Mouse (Mus musculus) hindbrain, postnatal 0 days (tissue): ENCODE measurements around the gene Cxcl14. TPM values are rescaled to one million over a fixed set of nuclear protein-coding genes. Genes with fewer than 3 reads are reported as not detected.

Source experiments
- ATAC-seq: fragments of 200-750 bp; cut with Nextera tagmentation; 2 replicates; pipeline ENCODE4 v1.8.0; 2017; ENCODE audit warnings: mild to moderate bottlenecking, moderate TSS enrichment, moderate library complexity
- DNase-seq: peaks from one replicate; pipeline ENCODE4 v3.0.0-alpha.2; 2015; ENCODE audit warnings: low spot score
- H3K27ac ChIP-seq: fragments of 300-500 bp; sonication (generic); 2 replicates; pipeline ENCODE4 v1.5.1; 2014; ENCODE audit warnings: mild to moderate bottlenecking
- H3K27me3 ChIP-seq: fragments of 300-500 bp; sonication (generic); 2 replicates; pipeline ENCODE4 v1.6.1; 2014; ENCODE audit warnings: low read length, mixed read lengths; ENCODE audit not compliant: insufficient read depth
- H3K36me3 ChIP-seq: fragments of 300-500 bp; sonication (generic); 2 replicates; pipeline ENCODE4 v1.6.1; 2014; ENCODE audit warnings: low read length, mixed read lengths; ENCODE audit not compliant: insufficient read depth
- H3K4me1 ChIP-seq: fragments of 300-500 bp; sonication (generic); 2 replicates; pipeline ENCODE4 v1.6.1; 2014; ENCODE audit warnings: antibody characterized with exemption, low read length, mixed read lengths; ENCODE audit not compliant: insufficient read depth
- H3K4me2 ChIP-seq: fragments of 300-500 bp; sonication (generic); 2 replicates; pipeline ENCODE4 v1.6.1; 2014; ENCODE audit warnings: low read depth, mild to moderate bottlenecking, low read length, moderate library complexity, mixed read lengths
- H3K4me3 ChIP-seq: fragments of 300-500 bp; sonication (generic); 2 replicates; pipeline ENCODE4 v1.5.1; 2014; ENCODE audit warnings: low read length
- H3K9ac ChIP-seq: fragments of 300-500 bp; sonication (generic); replicated peaks from 2 replicates; pipeline ENCODE4 v1.6.1; 2014; ENCODE audit warnings: mild to moderate bottlenecking, low read length, moderate library complexity, mixed read lengths
- H3K9me3 ChIP-seq: fragments of 300-500 bp; sonication (generic); 2 replicates; pipeline ENCODE4 v1.6.1; 2016; ENCODE audit warnings: low read length, mixed read lengths
- CTCF ChIP-seq: IDR thresholded peaks from 2 replicates; pipeline ENCODE4 v1.5.1; 2016; ENCODE audit warnings: antibody characterized with exemption, control low read depth, low read depth
- WGBS: fragments of 180-500 bp; shearing (Covaris S2); extraction: QIAGEN DNeasy Blood & Tissue Kit; methylation state at CpG from one replicate; pipeline ENCODE4 v1.1.7; 2014; 5-methylcytosine and 5-hydroxymethylcytosine counted together
- polyA plus RNA-seq: library from polyadenylated mRNA; unstranded; fragments of >200 nt; fragmentation: Nextera tagmentation; extraction: Ambion mirVana; gene quantifications from 2 replicates; pipeline ENCODE4 v1.2.1, GENCODE M21; 2015
- total RNA-seq: library from RNA; depleted of rRNA; stranded (reverse); fragments of >200 nt; gene quantifications from 2 replicates; pipeline ENCODE4 v1.2.3, GENCODE M21; 2014

Cxcl14 gene
- total and polyA plus RNA-seq, 2 experiments from 2014 or later: 17.5 to 19.9 TPM

DNA sequence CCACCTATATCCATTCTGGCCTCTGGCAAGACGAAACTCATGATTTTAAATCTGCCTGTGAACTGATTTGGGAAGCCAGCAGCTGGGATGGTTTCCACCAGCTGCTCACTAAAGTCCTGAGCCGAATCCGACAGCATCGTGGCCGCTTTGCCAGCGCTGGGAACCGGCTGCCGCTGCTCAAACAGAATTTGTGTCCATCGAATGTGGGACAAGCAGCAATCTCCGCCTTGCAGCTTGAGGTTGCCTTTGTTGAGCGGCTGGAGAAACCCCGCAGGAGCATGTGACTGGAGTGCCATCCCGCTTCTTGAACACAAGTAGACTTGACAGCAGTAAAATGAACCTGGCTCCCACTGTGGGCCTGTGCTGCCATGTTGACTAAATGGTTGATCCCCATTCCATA is 13.0 kb downstream of the Cxcl14 start:
- H3K27ac ChIP-seq: no peak overlapping the region
- no peak overlapping the region for H3K9ac ChIP-seq
- no peak overlapping the region for H3K4me2 ChIP-seq
- H3K9me3 ChIP-seq: no peaks in the 10 kb centered on the region
- no peaks in the 10 kb centered on the region for H3K36me3 ChIP-seq
- no peak for TF ChIP-seq CTCF
- DNase-seq (no peak), ATAC-seq (no peak)
- H3K27me3 ChIP-seq: no peaks in the 10 kb centered on the region
- WGBS: 75% methylated on average over 13 of the region's 13 CpGs
- H3K4me3 ChIP-seq: no peak overlapping the region
- no peaks in the 10 kb centered on the region for H3K4me1 ChIP-seq

DNA sequence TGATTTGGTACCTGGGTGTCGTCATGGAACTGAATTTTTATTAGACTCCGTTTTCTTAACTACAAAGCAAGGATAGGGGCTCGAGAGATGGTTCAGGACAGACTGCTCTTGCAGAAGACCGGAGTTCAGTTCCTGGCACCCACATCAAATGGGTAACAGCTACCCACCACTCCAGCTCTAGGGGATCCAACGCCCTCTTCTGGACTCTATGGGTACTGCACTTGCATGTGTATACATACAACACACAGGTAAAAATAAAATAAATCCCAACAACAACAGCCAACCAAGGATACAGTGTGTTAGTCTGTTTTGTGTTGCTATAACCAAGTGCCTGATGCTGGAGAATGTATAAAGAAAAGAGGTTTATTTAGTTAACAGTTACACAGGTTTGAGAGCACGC is 16.0 kb downstream of the Cxcl14 start:
- ATAC-seq (no peak), DNase-seq (no peak)
- Histone ChIP-seq H3K9ac (no peak overlapping the region), H3K4me3 (no peak overlapping the region), H3K9me3 (no peaks in the 10 kb centered on the region), H3K27me3 (0 out of 2 replicates have a peak, but pooled peaks cover 3% of the 10 kb centered on the region), H3K27ac (no peak overlapping the region), H3K4me2 (no peak overlapping the region), H3K36me3 (no peaks in the 10 kb centered on the region), H3K4me1 (no peaks in the 10 kb centered on the region)
- 80% methylated on average over 6 of the region's 6 CpGs for WGBS
- peak; percentile 51 for TF ChIP-seq CTCF

DNA sequence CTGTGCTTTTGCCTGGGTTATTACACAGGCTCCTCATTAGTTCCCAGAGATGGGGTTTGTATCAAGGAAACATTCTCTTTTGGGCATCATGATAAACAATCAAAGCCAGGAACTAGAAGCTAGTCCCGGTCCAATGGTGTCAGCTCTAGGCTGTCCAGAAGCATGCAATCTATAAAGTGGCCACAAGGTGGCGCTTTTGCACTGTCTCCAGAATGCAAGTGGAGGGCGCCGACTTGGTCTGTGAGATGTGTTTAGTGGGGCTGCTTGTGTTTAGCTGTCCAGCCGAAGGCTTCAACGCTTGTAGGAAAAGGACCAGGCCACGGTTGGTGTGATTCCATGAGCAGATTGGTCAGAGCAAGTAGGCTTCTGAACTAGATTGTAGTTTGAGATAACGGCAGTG is 16.9 kb downstream of the Cxcl14 start:
- TF ChIP-seq CTCF: peak; percentile 97
- H3K9ac ChIP-seq: no peak overlapping the region
- ATAC-seq (peak; percentile 83), DNase-seq (peak; percentile 94)
- no peak overlapping the region for H3K4me2 ChIP-seq
- H3K27ac ChIP-seq: no peak overlapping the region
- H3K4me1 ChIP-seq: no peaks in the 10 kb centered on the region
- no peak overlapping the region for H3K4me3 ChIP-seq
- H3K27me3 ChIP-seq: 0 out of 2 replicates have a peak, but pooled peaks cover 3% of the 10 kb centered on the region
- no peaks in the 10 kb centered on the region for H3K9me3 ChIP-seq
- 15% methylated on average over 8 of the region's 8 CpGs for WGBS
- H3K36me3 ChIP-seq: no peaks in the 10 kb centered on the region

DNA sequence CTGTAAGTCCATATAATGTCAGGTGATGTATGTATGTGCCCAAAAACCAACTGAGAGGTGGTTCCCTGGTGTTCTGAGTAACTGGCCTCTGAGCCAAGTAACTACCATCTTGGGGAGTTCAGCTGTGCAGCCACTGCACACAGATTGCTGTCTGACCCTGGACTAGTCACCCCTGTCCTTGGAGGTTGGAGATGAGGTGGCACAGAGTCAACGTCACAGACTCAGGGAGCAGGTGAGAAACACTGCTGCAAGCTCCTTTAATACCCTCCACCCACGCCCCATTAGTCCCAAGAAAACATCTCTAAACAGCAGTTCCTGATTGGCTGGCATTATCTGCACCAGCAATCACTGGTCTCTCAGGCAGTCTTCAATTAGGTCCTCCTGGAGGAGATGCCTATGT is 21.2 kb downstream of the Cxcl14 start:
- 0 out of 2 replicates have a peak, but pooled peaks cover 3% of the 10 kb centered on the region for H3K9me3 ChIP-seq
- no peak for ATAC-seq
- 0 out of 2 replicates have a peak, but pooled peaks cover 3% of the 10 kb centered on the region for H3K27me3 ChIP-seq
- no peak for DNase-seq
- H3K36me3 ChIP-seq: no peaks in the 10 kb centered on the region
- TF ChIP-seq CTCF: no peak
- no peak overlapping the region for H3K9ac ChIP-seq
- no peaks in the 10 kb centered on the region for H3K4me1 ChIP-seq
- H3K4me3 ChIP-seq: no peak overlapping the region
- WGBS: 43% methylated on average over 2 of the region's 2 CpGs
- H3K4me2 ChIP-seq: no peak overlapping the region
- H3K27ac ChIP-seq: no peak overlapping the region

DNA sequence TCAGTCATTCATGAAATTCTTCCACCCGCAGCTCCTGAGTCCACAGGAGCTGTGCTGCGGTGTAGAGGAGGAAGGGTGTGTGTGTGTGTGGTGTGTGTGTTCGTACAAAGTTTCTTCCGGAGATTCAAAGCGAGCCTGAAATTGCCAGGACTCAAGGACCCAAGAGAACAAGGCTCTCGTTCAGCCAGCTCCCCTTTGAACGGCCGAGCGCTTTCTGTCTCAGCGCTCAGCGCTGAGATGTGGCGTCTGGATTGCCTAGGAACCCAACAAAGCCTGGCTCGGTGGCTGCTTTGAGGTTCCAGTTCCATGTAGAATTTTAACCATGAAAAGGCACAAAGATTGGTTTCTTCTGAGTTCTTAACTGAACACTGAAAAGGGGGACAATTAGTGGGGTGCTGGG is 26.2 kb downstream of the Cxcl14 start:
- Histone ChIP-seq H3K36me3 (no peaks in the 10 kb centered on the region), H3K9me3 (0 out of 2 replicates have a peak, but pooled peaks cover 3% of the 10 kb centered on the region), H3K27ac (peak overlapping the region; percentile 22; the same call in 1 of the 2 replicates), H3K9ac (no peak overlapping the region), H3K4me3 (no peak overlapping the region), H3K4me2 (no peak overlapping the region), H3K4me1 (no peaks in the 10 kb centered on the region), H3K27me3 (no peaks in the 10 kb centered on the region)
- TF ChIP-seq CTCF: no peak
- ATAC-seq (peak; percentile 73; the same call in 1 of the 2 replicates), DNase-seq (peak; percentile 47)
- 48% methylated on average over 13 of the region's 13 CpGs for WGBS

DNA sequence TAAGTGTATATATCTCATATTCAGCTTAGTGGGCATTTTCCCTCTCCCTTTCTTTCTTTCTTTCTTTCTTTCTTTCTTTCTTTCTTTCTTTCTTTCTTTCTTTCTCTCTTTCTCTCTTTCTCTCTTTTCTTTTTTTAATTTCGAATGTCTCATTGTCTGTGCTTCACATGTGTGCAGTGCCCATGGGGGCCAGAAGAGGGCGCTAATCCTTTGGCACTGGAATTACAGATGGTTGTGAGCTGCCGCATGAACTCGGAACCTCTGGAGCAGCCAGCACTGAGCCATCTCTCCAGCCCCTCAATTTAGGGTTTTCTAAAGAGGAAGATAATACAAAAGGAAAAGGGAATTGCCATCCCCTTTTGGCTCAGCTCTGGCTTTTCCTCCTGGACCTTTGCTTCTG is 29.0 kb downstream of the Cxcl14 start:
- Histone ChIP-seq H3K4me2 (no peak overlapping the region), H3K27ac (no peak overlapping the region), H3K9me3 (0 out of 2 replicates have a peak, but pooled peaks cover 3% of the 10 kb centered on the region), H3K36me3 (no peaks in the 10 kb centered on the region), H3K4me3 (no peak overlapping the region), H3K9ac (no peak overlapping the region), H3K4me1 (no peaks in the 10 kb centered on the region), H3K27me3 (0 out of 2 replicates have a peak, but pooled peaks cover 5% of the 10 kb centered on the region)
- ATAC-seq: no peak
- peak; percentile 48 for TF ChIP-seq CTCF
- DNase-seq: no peak
- WGBS: 79% methylated on average over 4 of the region's 4 CpGs

DNA sequence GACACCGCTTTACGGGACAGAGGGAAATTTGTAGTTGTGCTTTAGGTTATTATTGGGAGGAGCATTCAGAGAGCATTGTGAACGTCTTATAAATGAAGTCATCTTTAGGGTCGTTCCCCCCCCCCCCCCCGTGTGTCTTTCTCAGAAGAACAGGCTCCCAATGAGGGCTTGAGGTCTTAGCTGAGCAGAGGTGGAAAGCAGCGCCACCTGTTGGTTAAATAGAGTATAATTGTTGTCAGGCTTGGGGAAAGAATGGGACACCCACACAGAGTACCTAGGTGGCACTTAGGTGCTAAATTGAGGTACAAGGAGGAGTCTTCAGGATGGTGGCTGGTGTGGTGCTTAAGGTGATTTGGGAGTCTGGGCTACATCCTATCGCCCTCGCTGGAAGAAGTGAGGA is 29.9 kb downstream of the Cxcl14 start:
- WGBS: 36% methylated on average over 8 of the region's 8 CpGs
- Histone ChIP-seq H3K9ac (no peak overlapping the region), H3K36me3 (no peaks in the 10 kb centered on the region), H3K9me3 (0 out of 2 replicates have a peak, but pooled peaks cover 2% of the 10 kb centered on the region), H3K4me3 (no peak overlapping the region), H3K27me3 (0 out of 2 replicates have a peak, but pooled peaks cover 14% of the 10 kb centered on the region), H3K4me2 (no peak overlapping the region), H3K27ac (no peak overlapping the region), H3K4me1 (no peaks in the 10 kb centered on the region)
- peak; percentile 77 for TF ChIP-seq CTCF
- 0 out of 2 replicates have a peak, but pooled peaks have one; percentile 66 for ATAC-seq
- DNase-seq: peak; percentile 75
